Mouse (Mus musculus) cerebellum, postnatal 25 days (tissue): ENCODE data around the gene Ift80.
"Not testable (repeated sequence)": the region's sequence is repeated elsewhere in the genome, so short reads cannot be mapped to it uniquely, and the experiment has no call there.

Experiments used
- DNase-seq, 2 experiments: peaks; one replicate each; pipeline ENCODE4 v3.0.0; 2021; ENCODE audit warnings: mixed read lengths in 2 of 2

Ift80 gene

GRCm38 (mm10) chr3:68934259-68934658 lies 70.1 kb downstream of the Ift80 start:
- no peak for DNase-seq

DNA sequence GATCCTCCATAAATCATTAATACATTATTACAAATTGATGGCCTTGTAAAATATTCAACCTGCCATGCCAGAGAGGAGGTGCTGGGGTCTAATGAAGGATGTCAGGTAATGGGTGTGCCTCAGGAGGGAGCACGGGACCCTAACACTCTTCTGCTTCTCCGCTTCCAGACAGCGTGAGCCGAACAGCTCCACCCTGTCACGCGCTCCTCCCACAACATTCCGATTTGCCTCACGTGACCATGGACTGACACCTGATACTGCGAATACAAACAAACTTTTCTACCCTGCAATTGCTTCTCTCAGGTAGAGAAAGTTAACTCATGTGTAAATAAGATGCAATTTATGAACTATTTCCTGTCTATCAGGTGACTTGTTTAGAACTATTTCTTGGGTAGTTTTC lies 75.8 kb downstream of the Ift80 start:
- DNase-seq: no peak

DNA sequence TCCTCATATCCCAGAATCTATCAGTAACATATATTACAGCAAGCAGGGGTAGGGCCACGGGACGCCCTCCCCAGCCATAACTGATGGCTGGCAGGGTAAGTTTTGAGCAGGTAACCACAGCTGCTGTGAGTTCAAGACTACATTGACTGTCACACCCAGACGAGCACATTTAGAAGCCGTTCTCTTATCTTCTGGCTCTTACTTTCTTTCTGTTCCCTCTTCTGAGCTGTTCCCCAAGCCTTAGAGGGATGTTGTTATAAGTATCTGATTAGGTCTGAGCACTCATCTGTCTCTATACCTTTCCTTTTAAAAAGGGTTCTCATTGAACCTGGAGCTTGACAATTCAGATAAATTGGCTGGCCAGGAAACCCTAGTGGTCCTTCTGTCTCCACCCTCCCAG lies 96.9 kb downstream of the Ift80 start:
- no peak for DNase-seq

DNA sequence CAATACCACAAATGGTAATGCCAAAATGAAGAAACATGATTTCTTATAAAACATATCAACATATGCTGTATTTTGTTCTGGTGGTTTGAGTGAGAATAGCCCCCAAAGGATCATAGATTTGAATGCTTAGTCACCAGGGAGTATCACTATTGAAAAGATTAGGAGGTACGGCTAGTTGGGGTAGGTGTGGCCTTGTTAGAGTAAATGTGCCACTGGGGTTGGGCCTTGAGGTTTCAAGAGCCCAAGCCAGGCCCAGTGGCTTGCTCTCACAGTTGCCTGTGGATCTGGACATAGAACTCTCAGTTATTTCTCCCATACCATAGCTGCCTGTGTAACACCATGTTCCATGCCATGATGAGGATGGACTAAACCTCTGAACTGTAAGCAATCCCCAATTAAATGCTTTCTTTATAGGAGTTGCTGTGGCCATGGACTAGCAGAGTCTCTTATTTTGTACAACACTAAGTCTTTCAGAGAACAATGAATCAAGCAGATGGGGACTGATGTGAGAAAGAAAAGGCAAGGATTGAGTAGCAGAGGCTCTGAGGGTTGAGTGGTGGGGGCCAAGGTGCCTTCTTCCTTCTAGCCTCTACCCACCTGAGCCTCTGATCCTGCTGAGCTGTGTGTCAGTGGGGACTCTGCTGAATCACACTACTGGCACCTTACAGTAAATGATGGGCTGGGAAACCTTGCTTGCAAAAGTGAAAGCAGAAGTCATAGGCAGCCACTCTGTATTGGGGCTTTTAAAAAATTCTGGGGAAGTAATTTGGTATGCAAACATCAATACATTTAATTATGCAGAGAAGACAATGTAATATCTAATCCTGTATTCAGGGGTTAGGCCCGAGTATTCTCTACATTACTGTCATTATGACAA lies 99.2 kb downstream of the Ift80 start:
- no peak for DNase-seq

DNA sequence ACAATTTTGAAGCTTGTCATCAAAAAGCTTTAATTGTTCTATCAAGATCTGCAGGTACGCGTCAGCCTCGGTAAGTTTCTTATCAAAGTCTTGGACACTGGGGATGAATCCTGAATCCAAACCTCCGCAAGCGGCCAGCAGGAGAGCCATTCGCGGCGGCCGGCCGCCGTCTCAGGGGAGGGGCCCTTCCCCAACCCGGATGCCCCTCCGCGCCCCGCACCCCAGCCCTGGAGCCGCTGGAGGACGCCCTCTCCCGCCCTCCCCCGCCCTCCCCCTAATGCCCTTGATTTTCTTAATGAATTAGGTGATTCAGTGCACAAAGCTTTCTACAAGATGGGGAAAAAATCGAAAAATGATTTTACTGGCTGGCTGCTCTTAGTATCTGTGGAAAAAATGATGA lies 101.7 kb downstream of the Ift80 start:
- not testable (repeated sequence) for DNase-seq

GRCm38 (mm10) chr3:68897154-68897553 lies 107.2 kb downstream of the Ift80 start:
- no peak for DNase-seq

DNA sequence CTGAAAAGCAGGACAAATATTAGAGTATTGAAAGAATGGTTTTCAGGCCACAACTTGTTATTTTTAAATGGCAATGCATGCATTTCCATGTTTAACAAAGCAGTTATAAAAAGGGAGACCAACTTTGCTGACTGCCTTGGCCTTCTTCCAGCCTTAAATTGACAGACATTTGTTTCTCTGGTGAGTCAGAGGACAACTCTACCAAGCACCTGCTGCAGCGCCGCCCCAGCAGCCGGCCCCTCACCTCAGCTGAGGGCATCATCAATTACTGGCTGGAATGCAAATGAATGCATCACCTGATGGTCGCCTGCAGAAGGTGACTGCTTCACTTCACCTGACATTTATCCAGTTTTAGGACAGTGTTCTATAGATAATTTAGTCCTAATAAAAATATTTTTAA lies 108.9 kb downstream of the Ift80 start:
- DNase-seq: no peak

- no peak for DNase-seq
Measured at GRCm38 (mm10) chr3:68886845-68887244, 117.5 kb downstream of the Ift80 start.

- no peak for DNase-seq
Measured at GRCm38 (mm10) chr3:68874079-68874478, 130.3 kb downstream of the Ift80 start.

GRCm38 (mm10) chr3:68870568-68870950 lies 133.8 kb downstream of the Ift80 start:
- peak in 1 of 2 experiments; percentile 5 for DNase-seq

GRCm38 (mm10) chr3:68869691-68870567 lies 134.4 kb downstream of the Ift80 start:
- peak; percentile 33 to 42 for DNase-seq

DNA sequence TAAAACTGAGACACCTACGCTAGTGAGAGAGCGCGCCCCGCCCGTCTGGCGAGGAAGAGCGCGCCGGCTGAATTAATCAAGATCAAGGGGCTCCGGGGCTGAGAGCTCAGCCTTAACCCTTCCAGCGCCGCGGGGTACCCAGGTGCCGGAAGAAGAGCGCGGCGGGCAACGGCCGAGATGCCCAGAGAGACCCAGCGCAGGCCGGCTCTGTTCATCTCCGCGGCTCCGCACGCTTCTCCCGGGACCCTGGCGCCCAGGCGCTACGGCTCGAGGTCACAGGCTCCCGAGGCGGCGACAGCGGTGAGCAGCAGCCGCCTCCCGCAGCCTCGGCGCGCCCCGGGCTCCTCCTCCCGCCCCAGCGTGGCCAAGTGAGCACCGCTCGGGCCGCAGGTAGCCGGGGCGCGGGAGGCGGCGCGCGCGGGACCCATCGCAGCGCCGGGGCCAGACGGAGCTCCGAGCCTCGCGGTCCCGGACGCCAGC lies 135.1 kb downstream of the Ift80 start, which contains the start of gene 1110032F04Rik:
Gene 1110032F04Rik, plus strand, starts transcription at position 376 of the 480 bp plus-strand sequence.
- DNase-seq: peak; percentile 34 to 43

- no peak for DNase-seq
Measured at GRCm38 (mm10) chr3:68852414-68852813, 152.0 kb downstream of the Ift80 start.

- no peak for DNase-seq
Measured at GRCm38 (mm10) chr3:68848323-68848722, 156.0 kb downstream of the Ift80 start.

- DNase-seq: no peak
Measured at GRCm38 (mm10) chr3:68844025-68844424, 160.3 kb downstream of the Ift80 start.
